Mouse (Mus musculus): ENCODE results near the gene Trip10.

Trip10 gene

DNA sequence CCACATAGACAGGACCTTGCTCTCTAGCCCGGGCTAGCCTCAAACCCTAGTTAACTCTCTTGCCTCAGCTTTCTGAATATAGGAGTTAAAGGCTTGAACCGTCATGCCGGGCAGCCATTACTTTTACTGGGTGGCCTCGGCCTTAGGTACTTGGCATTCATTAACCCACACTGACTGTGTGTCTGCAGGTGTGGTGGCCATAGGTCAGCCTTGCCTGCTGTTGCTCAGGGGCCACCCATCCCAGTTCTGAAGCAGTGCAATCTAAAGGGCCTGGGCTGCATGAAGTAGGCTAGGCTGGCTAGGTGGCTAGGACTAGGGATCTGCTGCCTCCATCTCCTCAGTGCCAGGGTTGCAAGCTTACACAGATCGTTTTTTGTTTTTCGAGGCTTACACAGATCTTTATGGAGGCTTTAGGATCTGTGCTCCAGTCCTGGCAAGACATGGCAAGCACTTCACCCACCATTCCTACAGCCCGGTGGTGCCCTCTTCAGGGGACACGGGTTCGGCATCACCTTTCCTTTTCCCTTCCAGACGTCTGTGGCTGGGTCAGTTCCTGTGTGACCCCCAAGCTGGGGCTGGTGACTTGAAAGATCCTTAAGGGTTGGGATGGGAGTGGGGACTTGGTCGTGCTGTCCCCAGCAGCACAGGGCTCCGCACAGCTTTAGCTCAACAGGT, 14.9 kb upstream of the Trip10 start:
- no peak for DNase-seq (ENCODE audit: low spot score in 2 of 2)

GRCm38 (mm10) chr17:57235803-57236202, 13.5 kb upstream of the Trip10 start:
- no peak for DNase-seq (ENCODE audit: low spot score in 2 of 2)

GRCm38 (mm10) chr17:57237181-57237580, 12.1 kb upstream of the Trip10 start:
- no peak for DNase-seq (ENCODE audit: low spot score in 2 of 2)

GRCm38 (mm10) chr17:57243650-57244370, 5.4 kb upstream of the Trip10 start:
- no peak for DNase-seq (ENCODE audit: low spot score in 2 of 2)

DNA sequence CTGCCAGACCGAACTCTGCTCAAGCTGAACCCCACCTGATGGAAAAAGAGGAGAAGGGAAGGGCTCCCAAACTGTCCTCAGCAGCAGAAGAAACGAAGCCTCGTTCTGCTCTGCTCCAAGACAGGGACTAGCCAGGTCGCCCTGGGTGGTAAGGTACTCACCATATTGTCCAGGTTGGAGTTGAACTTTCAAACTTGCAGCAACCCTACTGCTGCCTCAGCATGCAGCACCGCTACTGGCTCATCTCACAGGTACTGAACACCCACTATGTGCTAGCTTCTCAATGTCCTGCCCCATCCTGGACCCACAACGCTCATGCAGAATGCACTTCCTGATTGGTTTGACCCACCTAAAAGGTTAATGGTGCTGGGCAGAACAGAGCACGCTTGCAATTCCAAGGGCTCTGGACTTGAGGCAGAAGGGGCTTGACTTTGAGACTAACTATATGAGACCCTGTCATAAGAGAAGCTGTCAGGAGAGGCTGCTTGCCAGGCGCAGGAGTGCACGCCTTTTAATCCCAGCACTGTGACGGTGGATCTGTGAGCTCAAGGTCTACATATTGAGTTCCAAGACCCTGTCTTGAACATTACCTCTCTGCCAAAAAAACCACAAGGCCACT, 3.8 kb upstream of the Trip10 start:
- no peak for DNase-seq (ENCODE audit: low spot score in 2 of 2)

GRCm38 (mm10) chr17:57246663-57247392, 2.4 kb upstream of the Trip10 start:
- peak in 1 of 2 experiments; percentile 7 for DNase-seq (ENCODE audit: low spot score in 2 of 2)

- peak; percentile 93 to 98 for DNase-seq (ENCODE audit: low spot score in 2 of 2)
Measured at GRCm38 (mm10) chr17:57247393-57248200, 1.7 kb upstream of the Trip10 start.

DNA sequence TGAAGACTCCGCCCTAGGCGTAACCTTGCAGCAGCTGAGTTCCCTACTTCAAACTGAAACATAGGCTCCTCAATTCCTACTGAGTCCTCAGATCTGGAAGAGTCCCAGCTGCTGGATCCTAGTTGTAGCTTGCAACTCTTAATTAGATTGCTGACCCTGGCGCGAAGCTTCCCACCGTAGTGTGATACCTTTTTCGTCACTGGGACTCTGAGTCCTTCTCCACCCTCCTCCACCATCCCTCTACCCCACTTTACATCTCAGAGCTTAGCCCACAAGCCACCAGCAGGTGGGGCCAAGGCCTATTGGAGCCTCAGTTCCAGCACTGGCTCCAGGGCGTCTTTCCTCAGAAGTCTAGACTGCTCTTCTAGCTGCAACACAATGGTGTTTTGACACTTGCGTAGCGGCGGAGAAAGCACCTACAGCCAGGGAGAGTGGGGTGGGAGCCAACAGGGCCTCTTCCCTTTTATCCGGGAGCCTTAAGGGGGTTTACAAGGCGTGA, 1.0 kb upstream of the Trip10 start, which contains the start of gene Gpr108:
Gpr108 (minus strand) TSS at position 246 of the 499 bp plus-strand sequence.
- DNase-seq (ENCODE audit: low spot score in 2 of 2), result peak; percentile 83 to 88

DNA sequence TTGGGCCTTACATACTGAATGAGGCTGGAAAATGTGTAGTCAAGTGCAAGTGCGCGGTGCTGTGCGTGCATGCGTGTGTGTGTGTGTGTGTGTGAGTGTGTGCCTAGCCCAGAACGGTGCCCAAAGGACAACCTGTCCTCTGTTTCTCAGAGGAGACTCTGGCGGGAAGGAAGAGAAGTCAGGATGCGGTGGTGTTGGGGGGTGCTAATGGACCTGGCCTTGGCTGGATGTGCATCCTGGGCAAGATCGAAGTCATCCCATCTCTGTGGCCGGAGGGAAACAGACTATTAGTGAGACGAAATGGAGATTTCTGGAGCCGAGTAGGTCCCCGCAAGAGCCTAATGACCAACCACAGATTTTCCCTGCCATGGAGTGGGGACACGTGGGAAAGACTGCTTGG, 484 bp upstream of the Trip10 start:
- DNase-seq (ENCODE audit: low spot score in 2 of 2), result no peak

DNA sequence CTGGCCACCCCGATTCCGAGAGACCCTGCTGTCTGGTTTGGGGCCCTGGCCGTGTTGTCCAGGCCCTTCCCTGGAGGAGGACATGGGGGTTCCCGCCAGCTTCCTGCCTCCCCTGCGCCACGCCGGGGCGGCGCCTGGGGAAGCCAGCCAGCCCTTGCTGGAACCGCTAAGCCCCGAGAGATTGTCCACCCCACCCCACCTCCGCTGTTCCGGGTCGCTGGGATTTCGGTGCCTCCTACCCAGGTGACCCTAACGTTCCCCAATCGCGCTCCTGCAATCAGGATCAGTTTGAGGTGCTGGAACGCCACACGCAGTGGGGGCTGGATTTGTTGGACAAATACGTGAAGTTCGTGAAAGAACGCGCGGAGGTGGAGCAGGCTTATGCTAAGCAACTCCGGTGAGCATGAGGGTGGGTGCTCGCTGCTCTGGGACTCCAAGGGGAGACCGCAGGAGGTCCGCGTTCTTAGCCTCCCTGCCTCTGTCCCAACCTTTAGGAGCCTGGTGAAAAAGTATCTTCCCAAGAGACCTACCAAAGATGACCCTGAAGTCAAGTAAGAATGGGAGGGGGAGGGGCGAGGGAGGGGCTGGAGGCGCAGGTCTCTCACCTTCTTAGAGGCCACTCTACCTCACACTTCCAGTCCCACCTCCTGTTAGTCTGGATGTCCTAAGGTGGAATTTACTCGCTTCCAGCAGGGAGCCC, 1.4 kb downstream of the Trip10 start:
- peak in 1 of 2 experiments; percentile 24 for DNase-seq (ENCODE audit: low spot score in 2 of 2)

GRCm38 (mm10) chr17:57251431-57251830, 2.2 kb downstream of the Trip10 start:
- no peak for DNase-seq (ENCODE audit: low spot score in 2 of 2)

DNA sequence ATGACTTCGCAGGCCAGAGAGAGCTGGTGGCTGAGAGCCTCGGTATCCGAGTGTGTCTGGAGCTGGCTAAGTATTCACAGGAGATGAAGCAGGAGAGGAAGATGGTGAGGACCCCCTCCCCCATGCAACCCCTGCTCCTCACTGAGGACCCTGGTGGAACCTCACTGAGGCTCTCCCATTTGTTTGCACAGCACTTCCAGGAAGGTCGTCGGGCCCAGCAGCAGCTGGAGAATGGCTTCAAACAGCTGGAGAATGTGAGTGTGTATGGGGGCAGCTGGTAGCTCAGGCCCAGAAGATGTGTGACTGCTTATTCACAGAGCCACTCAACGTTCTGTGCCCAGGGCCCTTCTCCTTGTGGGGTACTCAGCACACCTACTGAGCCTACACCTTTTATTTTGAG, 4.1 kb downstream of the Trip10 start:
- DNase-seq (ENCODE audit: low spot score in 2 of 2), result no peak

- no peak for DNase-seq (ENCODE audit: low spot score in 2 of 2)
Measured at GRCm38 (mm10) chr17:57255354-57255753, 6.1 kb downstream of the Trip10 start.

GRCm38 (mm10) chr17:57256921-57257485, 7.7 kb downstream of the Trip10 start:
- no peak for DNase-seq (ENCODE audit: low spot score in 2 of 2)

DNA sequence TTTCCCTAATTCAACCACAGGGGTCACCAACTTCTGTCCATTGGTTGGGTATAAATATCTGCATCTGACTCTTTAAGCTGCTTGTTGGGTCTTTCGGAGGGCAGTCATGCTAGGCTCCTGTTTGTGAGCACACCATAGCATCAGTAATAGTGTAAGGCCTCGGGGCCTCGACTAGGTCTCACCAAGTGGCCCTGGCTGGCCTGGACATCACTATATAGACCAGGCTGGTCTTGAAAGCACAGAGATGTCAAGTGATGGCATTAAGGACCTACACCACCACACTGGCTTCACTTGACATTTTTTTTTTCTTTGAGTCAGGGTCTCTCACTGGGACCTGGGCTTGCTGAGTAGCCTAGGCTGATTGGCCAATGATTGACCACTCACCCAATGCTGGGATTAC, 8.9 kb downstream of the Trip10 start:
- DNase-seq (ENCODE audit: low spot score in 2 of 2), result no peak

- DNase-seq (ENCODE audit: low spot score in 2 of 2), result peak in 1 of 2 experiments; percentile 13
Measured at GRCm38 (mm10) chr17:57259742-57260141, 10.5 kb downstream of the Trip10 start.

GRCm38 (mm10) chr17:57260351-57260750, 11.1 kb downstream of the Trip10 start:
- DNase-seq (ENCODE audit: low spot score in 2 of 2), result no peak

DNA sequence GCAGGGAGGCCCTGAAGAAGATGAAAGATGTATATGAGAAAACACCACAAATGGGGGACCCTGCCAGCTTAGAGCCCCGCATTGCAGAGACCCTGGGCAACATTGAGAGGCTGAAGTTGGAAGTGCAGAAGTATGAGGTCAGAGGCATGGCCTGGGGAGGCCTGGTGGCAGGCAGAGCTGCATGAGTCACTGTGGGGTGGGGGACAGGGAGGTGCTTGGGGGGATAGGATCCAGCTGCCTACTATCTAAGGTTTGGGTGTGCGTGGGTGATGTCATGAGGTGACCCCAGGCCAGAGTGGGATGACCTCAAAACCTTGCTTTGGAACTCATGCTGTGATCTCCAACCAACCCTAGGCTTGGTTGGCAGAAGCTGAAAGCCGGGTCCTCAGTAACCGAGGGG, 12.0 kb downstream of the Trip10 start:
- DNase-seq (ENCODE audit: low spot score in 2 of 2), result no peak

GRCm38 (mm10) chr17:57261796-57262195, 12.5 kb downstream of the Trip10 start:
- DNase-seq (ENCODE audit: low spot score in 2 of 2), result no peak

- no peak for DNase-seq (ENCODE audit: low spot score in 2 of 2)
Measured at GRCm38 (mm10) chr17:57262901-57263550, 13.8 kb downstream of the Trip10 start.

Data from frontal cortex, postnatal 36 days (tissue).